Mouse (Mus musculus) heart, adult 2 months (tissue): ENCODE results near the gene Nup107.

Experiments
- CTCF ChIP-seq: fragments of 200-600 bp; IDR thresholded peaks from 2 replicates; pipeline ENCODE4 v1.8.1; 2022; ENCODE audit warnings: antibody characterized with exemption, mild to moderate bottlenecking, moderate library complexity
- EP300 ChIP-seq: fragments of 200-500 bp; IDR thresholded peaks from 2 replicates; pipeline ENCODE4 v1.6.1; 2011; ENCODE audit warnings: low read depth, low read length, control low read depth; ENCODE audit not compliant: insufficient read depth

DNA sequence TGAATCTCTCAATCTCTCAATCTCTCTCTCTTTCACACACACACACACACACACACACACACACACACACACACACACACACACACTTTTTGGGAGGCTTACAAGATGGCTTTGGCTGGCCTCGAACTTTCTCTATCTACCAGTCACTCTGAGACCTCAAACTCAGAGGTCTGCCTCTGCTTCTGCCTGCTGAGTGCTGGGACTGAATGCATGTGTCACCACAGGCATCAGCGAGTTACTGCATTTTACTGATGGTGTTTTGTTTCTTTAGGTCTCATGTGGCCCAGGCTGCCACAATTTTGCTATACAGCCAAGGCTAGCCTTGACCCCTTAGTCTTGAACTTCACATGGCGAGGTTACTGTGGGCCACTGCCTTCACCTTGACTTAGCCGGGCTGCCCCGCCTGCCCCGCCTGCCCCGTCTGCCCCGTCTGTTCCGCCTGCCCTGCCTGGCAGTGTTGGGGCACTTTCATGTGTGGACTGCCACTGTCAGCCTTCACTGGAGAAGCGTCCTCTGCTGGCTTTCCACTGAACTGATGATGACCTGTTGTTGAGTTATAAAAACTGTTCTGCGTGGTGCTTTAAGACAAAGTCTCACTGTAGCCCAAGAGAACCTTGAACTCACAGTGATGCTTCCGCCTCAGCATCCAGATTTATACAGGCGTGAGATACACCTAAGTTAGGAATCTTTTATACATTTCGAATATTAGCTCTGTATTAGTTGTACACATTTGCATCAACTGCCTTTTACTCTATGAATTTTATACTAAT, 9.8 kb downstream of the Nup107 start:
- TF ChIP-seq EP300 (no peak), CTCF (no peak)
